Mouse (Mus musculus): Measurements from ENCODE around the gene Osgin1. TPM values are rescaled to one million over a fixed set of nuclear protein-coding genes. Genes with fewer than 3 reads are reported as not detected.

Gene Osgin1
- polyA plus RNA-seq, 1 experiment from 2014 or later: 41.2 TPM

DNA sequence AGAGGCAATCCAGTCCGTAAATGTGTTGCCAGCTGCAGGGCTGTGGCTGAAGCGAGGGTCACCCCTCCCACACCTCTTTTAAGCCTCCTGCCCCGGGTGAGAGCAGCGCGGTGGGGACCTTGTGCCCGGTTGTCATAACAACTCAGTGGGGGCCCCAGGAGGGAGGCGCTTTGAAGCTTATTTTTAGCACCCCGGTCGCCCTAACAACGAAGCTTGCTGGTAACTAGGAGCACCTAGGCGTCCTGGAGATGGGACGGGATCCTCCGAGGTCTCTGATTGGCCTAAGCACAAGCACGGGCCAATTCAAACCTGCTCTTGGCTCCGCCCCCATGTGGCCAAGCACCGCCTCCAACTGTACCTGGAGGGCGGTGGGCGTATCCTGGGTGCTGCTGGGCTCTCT, 32.2 kb downstream of the Osgin1 start:
- 6% methylated on average over 18 of the region's 18 CpGs for WGBS (ENCODE audit: insufficient replicate concordance)
- no peak overlapping the region for H3K4me3 ChIP-seq (replicated peaks)
- H3K27me3 ChIP-seq: peaks cover 49% of the 10 kb centered on the region

DNA sequence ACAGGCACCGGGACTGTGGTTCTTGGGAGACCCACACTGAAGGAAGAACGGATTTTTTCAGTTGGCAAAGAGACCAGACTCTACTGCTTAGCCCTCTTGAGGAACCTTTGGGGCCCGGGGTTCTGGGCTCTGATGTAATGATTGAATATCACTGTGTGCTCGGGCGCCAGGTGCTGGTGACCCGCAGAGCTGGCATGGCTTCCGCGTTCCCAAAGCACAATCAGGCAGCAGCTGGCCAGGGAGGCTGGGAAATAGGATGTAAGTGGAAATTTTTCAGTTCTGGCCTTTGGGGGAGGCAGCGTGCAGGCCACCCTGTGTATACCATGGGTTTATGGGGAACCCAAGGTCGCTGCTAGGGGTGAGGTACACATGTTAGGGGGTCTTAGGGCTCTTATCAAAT, 32.9 kb downstream of the Osgin1 start:
- 60% methylated on average over 10 of the region's 10 CpGs for WGBS (ENCODE audit: insufficient replicate concordance)
- no peak overlapping the region for H3K27ac ChIP-seq (replicated peaks)
- H3K36me3 ChIP-seq (replicated peaks): no peaks in the 10 kb centered on the region
- no peaks in the 10 kb centered on the region for H3K9me3 ChIP-seq (replicated peaks)
- no peaks in the 10 kb centered on the region for H3K4me1 ChIP-seq (replicated peaks)
- H3K4me2 ChIP-seq: no peak overlapping the region
- no peak overlapping the region for H3K9ac ChIP-seq
- H3K4me3 ChIP-seq (replicated peaks): no peak overlapping the region
- peaks cover 49% of the 10 kb centered on the region for H3K27me3 ChIP-seq
- no peak for ATAC-seq (ENCODE audit: insufficient read depth)

More for the DNA sequence above, 32.2 kb downstream of the Osgin1 start:
- H3K27ac ChIP-seq (replicated peaks): no peak overlapping the region
- H3K9ac ChIP-seq: no peak overlapping the region
- no peak for ATAC-seq (ENCODE audit: insufficient read depth)
- no peak overlapping the region for H3K4me2 ChIP-seq
- H3K36me3 ChIP-seq (replicated peaks): no peaks in the 10 kb centered on the region
- H3K9me3 ChIP-seq (replicated peaks): no peaks in the 10 kb centered on the region
- no peaks in the 10 kb centered on the region for H3K4me1 ChIP-seq (replicated peaks)

DNA sequence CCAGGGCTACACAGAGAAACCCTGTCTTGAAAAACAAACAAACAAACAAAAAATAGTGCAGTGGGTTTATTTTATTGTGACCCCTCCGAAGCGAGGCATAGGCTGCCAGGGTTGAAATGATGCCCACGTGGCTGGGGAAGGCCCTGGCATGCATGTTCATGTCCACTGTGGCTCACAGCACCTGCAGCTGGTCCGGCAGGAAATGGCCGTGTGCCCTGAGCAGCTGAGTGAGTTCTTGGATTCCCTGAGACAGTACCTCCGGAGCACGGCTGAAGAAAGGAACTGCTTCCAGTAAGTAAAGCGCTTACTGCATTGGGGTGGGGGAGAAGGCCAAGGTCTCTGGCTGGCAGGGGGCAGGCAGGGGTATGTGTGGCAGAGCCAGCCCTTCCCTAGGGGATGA, 34.2 kb downstream of the Osgin1 start:
- 58% methylated on average over 8 of the region's 8 CpGs for WGBS (ENCODE audit: insufficient replicate concordance)
- no peak overlapping the region for H3K9ac ChIP-seq
- peaks cover 46% of the 10 kb centered on the region for H3K27me3 ChIP-seq
- ATAC-seq (ENCODE audit: insufficient read depth): no peak
- no peak overlapping the region for H3K27ac ChIP-seq (replicated peaks)
- no peaks in the 10 kb centered on the region for H3K36me3 ChIP-seq (replicated peaks)
- no peaks in the 10 kb centered on the region for H3K9me3 ChIP-seq (replicated peaks)
- no peak overlapping the region for H3K4me3 ChIP-seq (replicated peaks)
- no peaks in the 10 kb centered on the region for H3K4me1 ChIP-seq (replicated peaks)
- no peak overlapping the region for H3K4me2 ChIP-seq

DNA sequence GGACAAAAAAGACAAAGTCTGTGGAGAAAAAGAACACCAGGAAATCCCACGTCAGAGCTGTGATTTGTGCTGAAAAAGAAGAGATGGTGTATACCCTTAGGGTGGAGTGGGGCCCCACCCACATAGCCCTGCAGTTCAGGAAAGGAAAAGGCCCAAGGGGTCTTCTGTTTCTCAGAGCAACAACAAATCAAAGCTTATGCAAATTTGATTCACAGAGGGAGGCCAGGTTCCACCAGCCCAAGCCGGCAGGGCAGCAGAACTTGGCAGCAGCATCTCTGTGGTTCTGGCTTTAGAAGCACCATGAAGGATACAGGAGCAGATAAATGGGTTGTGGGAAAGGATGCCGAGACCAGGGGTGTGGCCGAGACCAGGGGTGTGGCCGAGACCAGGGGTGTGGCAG, 44.8 kb downstream of the Osgin1 start:
- Histone ChIP-seq H3K36me3 (replicated peaks) (no peaks in the 10 kb centered on the region), H3K9me3 (replicated peaks) (no peaks in the 10 kb centered on the region), H3K27me3 (no peaks in the 10 kb centered on the region), H3K27ac (replicated peaks) (no peak overlapping the region), H3K4me3 (replicated peaks) (no peak overlapping the region), H3K4me2 (no peak overlapping the region), H3K9ac (no peak overlapping the region), H3K4me1 (replicated peaks) (no peaks in the 10 kb centered on the region)
- WGBS (ENCODE audit: insufficient replicate concordance): 19% methylated on average over 5 of the region's 5 CpGs
- no peak for ATAC-seq (ENCODE audit: insufficient read depth)

DNA sequence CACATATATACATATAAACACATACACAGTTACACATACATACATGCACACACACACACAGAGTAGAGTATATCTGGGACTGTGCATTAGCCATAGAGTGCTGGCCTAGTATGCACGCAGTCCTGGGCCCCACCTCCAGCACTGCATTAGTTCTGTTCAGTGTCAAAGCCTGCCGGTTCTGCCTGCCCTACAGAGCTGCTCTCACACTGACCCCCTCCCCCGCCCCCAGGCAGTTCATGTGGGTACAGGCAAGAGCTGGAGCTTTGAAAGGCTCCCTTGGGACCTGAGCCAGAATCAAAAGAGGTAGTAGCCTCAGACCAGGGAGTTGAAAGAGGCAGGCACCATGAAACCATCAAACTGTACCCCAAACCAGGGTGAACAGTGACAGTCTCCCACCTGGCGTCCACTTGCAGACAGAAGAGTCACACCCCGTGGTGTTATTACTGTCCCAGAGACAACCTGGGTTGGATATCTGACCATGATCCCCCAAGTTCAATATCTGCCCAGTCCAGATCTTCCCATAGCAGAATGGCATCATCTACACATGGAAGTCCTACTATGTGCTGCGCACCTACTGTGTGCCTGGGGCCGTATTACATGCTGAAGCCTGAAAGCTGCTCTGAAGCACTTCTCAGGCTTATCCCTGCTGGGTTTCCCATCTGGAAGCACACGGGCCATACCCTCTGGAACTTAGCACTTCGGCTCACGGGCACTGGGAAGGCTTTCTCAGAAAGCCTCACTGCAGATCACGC, 50.4 kb downstream of the Osgin1 start:
- no peak overlapping the region for H3K4me2 ChIP-seq
- no peak overlapping the region for H3K4me3 ChIP-seq (replicated peaks)
- 0 out of 2 replicates have a peak, but pooled peaks cover 7% of the 10 kb centered on the region for H3K4me1 ChIP-seq (replicated peaks)
- no peaks in the 10 kb centered on the region for H3K9me3 ChIP-seq (replicated peaks)
- H3K36me3 ChIP-seq (replicated peaks): no peaks in the 10 kb centered on the region
- no peaks in the 10 kb centered on the region for H3K27me3 ChIP-seq
- WGBS (ENCODE audit: insufficient replicate concordance): 73% methylated on average over 11 of the region's 11 CpGs
- H3K9ac ChIP-seq: no peak overlapping the region
- ATAC-seq (ENCODE audit: insufficient read depth): no peak
- H3K27ac ChIP-seq (replicated peaks): no peak overlapping the region

DNA sequence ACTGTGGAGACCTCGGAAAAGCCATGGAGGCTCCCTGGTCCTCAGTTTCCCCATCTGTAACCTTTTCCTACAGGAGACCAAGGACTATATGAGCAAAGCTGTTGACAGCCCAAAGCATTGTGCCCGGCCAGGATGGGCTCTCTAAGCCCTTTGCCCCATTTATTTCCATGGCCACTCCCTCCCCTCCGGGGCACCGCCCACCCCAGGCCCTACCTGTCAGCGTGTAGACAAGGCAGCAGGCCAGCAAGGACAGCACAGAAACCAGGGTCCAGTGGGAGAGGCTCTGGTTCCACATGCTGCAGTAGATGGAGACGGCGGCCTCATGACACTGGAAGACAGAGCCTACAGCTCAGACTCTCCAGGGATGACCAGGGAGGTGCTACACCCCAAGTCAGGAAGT, 53.2 kb downstream of the Osgin1 start:
- Histone ChIP-seq H3K4me2 (no peak overlapping the region), H3K4me3 (replicated peaks) (no peak overlapping the region), H3K9me3 (replicated peaks) (no peaks in the 10 kb centered on the region), H3K36me3 (replicated peaks) (no peaks in the 10 kb centered on the region), H3K4me1 (replicated peaks) (peaks cover 7% of the 10 kb centered on the region; the same call in 1 of the 2 replicates), H3K27me3 (peaks cover 16% of the 10 kb centered on the region), H3K27ac (replicated peaks) (no peak overlapping the region), H3K9ac (no peak overlapping the region)
- 64% methylated on average over 7 of the region's 7 CpGs for WGBS (ENCODE audit: insufficient replicate concordance)
- ATAC-seq (ENCODE audit: insufficient read depth): no peak

Other genes starting within 250 kb of the Osgin1 start
- gene Hsbp1, start 89.6 kb upstream of the Osgin1 start, polyA plus RNA-seq (2015; fragmentation: Nextera tagmentation; extraction: Ambion mirVana): 80.0 and 82.2 TPM in 2 replicates
- 11.5 and 12.4 TPM in 2 replicates for gene Mlycd, start 39.2 kb upstream of the Osgin1 start, polyA plus RNA-seq (2015; fragmentation: Nextera tagmentation; extraction: Ambion mirVana)
- not detected in 2 replicates for gene Necab2, start 12.6 kb downstream of the Osgin1 start, polyA plus RNA-seq (2015; fragmentation: Nextera tagmentation; extraction: Ambion mirVana)
- gene Slc38a8, start 67.6 kb downstream of the Osgin1 start, polyA plus RNA-seq (2015; fragmentation: Nextera tagmentation; extraction: Ambion mirVana): not detected in 2 replicates
- 24.7 and 26.3 TPM in 2 replicates for gene Mbtps1, start 124.6 kb downstream of the Osgin1 start, polyA plus RNA-seq (2015; fragmentation: Nextera tagmentation; extraction: Ambion mirVana)
- gene Hsdl1, start 141.1 kb downstream of the Osgin1 start, polyA plus RNA-seq (2015; fragmentation: Nextera tagmentation; extraction: Ambion mirVana): 16.5 and 18.1 TPM in 2 replicates
- 0.05 and 0.08 TPM in 2 replicates for gene Dnaaf1, start 141.1 kb downstream of the Osgin1 start, polyA plus RNA-seq (2015; fragmentation: Nextera tagmentation; extraction: Ambion mirVana)
- gene Taf1c, start 171.1 kb downstream of the Osgin1 start, polyA plus RNA-seq (2015; fragmentation: Nextera tagmentation; extraction: Ambion mirVana): 5.4 and 7.4 TPM in 2 replicates
- gene Adad2, start 178.6 kb downstream of the Osgin1 start, polyA plus RNA-seq (2015; fragmentation: Nextera tagmentation; extraction: Ambion mirVana): not detected in 2 replicates
- gene Kcng4, start 201.6 kb downstream of the Osgin1 start, polyA plus RNA-seq (2015; fragmentation: Nextera tagmentation; extraction: Ambion mirVana): not detected in 2 replicates
- gene Wfdc1, start 232.2 kb downstream of the Osgin1 start, polyA plus RNA-seq (2015; fragmentation: Nextera tagmentation; extraction: Ambion mirVana): 2.2 and 2.5 TPM in 2 replicates